Mouse (Mus musculus): ENCODE measurements around the gene 4930563M21Rik. TPM values are rescaled to one million over a fixed set of nuclear protein-coding genes. Genes with fewer than 3 reads are reported as not detected.
A peak's percentile ranks its signal among the peaks of the same experiment; 100 is the strongest.
"Not testable (repeated sequence)": the region's sequence is repeated elsewhere in the genome, so short reads cannot be mapped to it uniquely, and the experiment has no call there.

Gene 4930563M21Rik
- polyA plus RNA-seq, 2 experiments = not detected

- Histone ChIP-seq H3K27ac (no peak overlapping the region), H3K4me2 (ENCODE audit: low read depth) (no peak overlapping the region), H3K36me3 (replicated peaks; ENCODE audit: control insufficient read depth, insufficient read depth, low read depth) (no peaks in the 10 kb centered on the region), H3K9me3 (ENCODE audit: control insufficient read depth, low read length) (no peaks in the 10 kb centered on the region), H3K27me3 (ENCODE audit: control insufficient read depth, insufficient read depth, low read length) (no peaks in the 10 kb centered on the region), H3K4me1 (replicated peaks; ENCODE audit: control insufficient read depth in 2 of 2, insufficient read depth in 2 of 2, low read length in 1 of 2) (no peaks in the 10 kb centered on the region), H3K9ac (replicated peaks) (no peak overlapping the region), H3K4me3 (ENCODE audit: insufficient read depth in 1 of 2, low read depth in 2 of 2, low read length in 2 of 2) (no peak overlapping the region)
- TF ChIP-seq CTCF (IDR thresholded peaks at IDR 0.05; ENCODE audit: low read depth) (no peak), EP300 (IDR thresholded peaks at IDR 0.05; ENCODE audit: low read depth) (no peak)
- 34% methylated on average over 3 of the region's 3 CpGs for WGBS (ENCODE audit: insufficient replicate concordance)
- ATAC-seq (ENCODE audit: insufficient read depth) (no peak), DNase-seq (ENCODE audit: low read depth in 3 of 3, low spot score in 3 of 3) (no peak)
Measured at GRCm38 (mm10) chr9:56032219-56032618, 21.9 kb upstream of the 4930563M21Rik start.

- H3K27ac ChIP-seq = no peak overlapping the region
- H3K4me2 ChIP-seq (ENCODE audit: low read depth) = no peak overlapping the region
- no peak overlapping the region for H3K9ac ChIP-seq (replicated peaks)
- ATAC-seq (ENCODE audit: insufficient read depth) (no peak), DNase-seq (ENCODE audit: low read depth in 3 of 3, low spot score in 3 of 3) (no peak)
- TF ChIP-seq CTCF (IDR thresholded peaks at IDR 0.05; ENCODE audit: low read depth) = no peak
- no peak for TF ChIP-seq EP300 (IDR thresholded peaks at IDR 0.05; ENCODE audit: low read depth)
- no peaks in the 10 kb centered on the region for H3K36me3 ChIP-seq (replicated peaks; ENCODE audit: control insufficient read depth, insufficient read depth, low read depth)
- 73% methylated on average over 16 of the region's 16 CpGs for WGBS (ENCODE audit: insufficient replicate concordance)
- H3K4me3 ChIP-seq (ENCODE audit: insufficient read depth in 1 of 2, low read depth in 2 of 2, low read length in 2 of 2) = no peak overlapping the region
- H3K4me1 ChIP-seq (replicated peaks; ENCODE audit: control insufficient read depth in 2 of 2, insufficient read depth in 2 of 2, low read length in 1 of 2) = no peaks in the 10 kb centered on the region
- H3K9me3 ChIP-seq (ENCODE audit: control insufficient read depth, low read length) = no peaks in the 10 kb centered on the region
- H3K27me3 ChIP-seq (ENCODE audit: control insufficient read depth, insufficient read depth, low read length) = no peaks in the 10 kb centered on the region
Measured at GRCm38 (mm10) chr9:56027292-56027691, 16.9 kb upstream of the 4930563M21Rik start.

- 38% methylated on average over 2 of the region's 2 CpGs for WGBS (ENCODE audit: insufficient replicate concordance)
- no peak overlapping the region for H3K9ac ChIP-seq (replicated peaks)
- DNase-seq (ENCODE audit: low read depth in 3 of 3, low spot score in 3 of 3) = no peak
- no peaks in the 10 kb centered on the region for H3K4me1 ChIP-seq (replicated peaks; ENCODE audit: control insufficient read depth in 2 of 2, insufficient read depth in 2 of 2, low read length in 1 of 2)
- no peak overlapping the region for H3K27ac ChIP-seq
- ATAC-seq (ENCODE audit: insufficient read depth) = no peak
- H3K9me3 ChIP-seq (ENCODE audit: control insufficient read depth, low read length) = no peaks in the 10 kb centered on the region
- no peaks in the 10 kb centered on the region for H3K36me3 ChIP-seq (replicated peaks; ENCODE audit: control insufficient read depth, insufficient read depth, low read depth)
- no peak overlapping the region for H3K4me3 ChIP-seq (ENCODE audit: insufficient read depth in 1 of 2, low read depth in 2 of 2, low read length in 2 of 2)
- no peak overlapping the region for H3K4me2 ChIP-seq (ENCODE audit: low read depth)
- TF ChIP-seq CTCF (IDR thresholded peaks at IDR 0.05; ENCODE audit: low read depth) (no peak), EP300 (IDR thresholded peaks at IDR 0.05; ENCODE audit: low read depth) (no peak)
- H3K27me3 ChIP-seq (ENCODE audit: control insufficient read depth, insufficient read depth, low read length) = no peaks in the 10 kb centered on the region
Measured at GRCm38 (mm10) chr9:56024772-56025171, 14.4 kb upstream of the 4930563M21Rik start.

GRCm38 (mm10) chr9:56004679-56005078 lies 5.7 kb downstream of the 4930563M21Rik start:
- not testable (repeated sequence) for H3K4me3 ChIP-seq (ENCODE audit: insufficient read depth in 1 of 2, low read depth in 2 of 2, low read length in 2 of 2); H3K9me3 ChIP-seq (ENCODE audit: control insufficient read depth, low read length); H3K4me2 ChIP-seq (ENCODE audit: low read depth); H3K36me3 ChIP-seq (replicated peaks; ENCODE audit: control insufficient read depth, insufficient read depth, low read depth); H3K27ac ChIP-seq; H3K9ac ChIP-seq (replicated peaks); ATAC-seq (ENCODE audit: insufficient read depth); DNase-seq (ENCODE audit: low read depth in 3 of 3, low spot score in 3 of 3); H3K4me1 ChIP-seq (replicated peaks; ENCODE audit: control insufficient read depth in 2 of 2, insufficient read depth in 2 of 2, low read length in 1 of 2); H3K27me3 ChIP-seq (ENCODE audit: control insufficient read depth, insufficient read depth, low read length)
- no CpG with 5 or more reads among the region's 2 CpGs for WGBS (ENCODE audit: insufficient replicate concordance)

- H3K27ac ChIP-seq = no peak overlapping the region
- H3K27me3 ChIP-seq (ENCODE audit: control insufficient read depth, insufficient read depth, low read length) = no peaks in the 10 kb centered on the region
- no peaks in the 10 kb centered on the region for H3K36me3 ChIP-seq (replicated peaks; ENCODE audit: control insufficient read depth, insufficient read depth, low read depth)
- DNase-seq (ENCODE audit: low read depth in 3 of 3, low spot score in 3 of 3) (peak in 2 of 3 experiments; percentile 29 to 30), ATAC-seq (ENCODE audit: insufficient read depth) (no peak)
- H3K4me3 ChIP-seq (ENCODE audit: insufficient read depth in 1 of 2, low read depth in 2 of 2, low read length in 2 of 2) = no peak overlapping the region
- H3K4me2 ChIP-seq (ENCODE audit: low read depth) = no peak overlapping the region
- H3K9ac ChIP-seq (replicated peaks) = no peak overlapping the region
- H3K4me1 ChIP-seq (replicated peaks; ENCODE audit: control insufficient read depth in 2 of 2, insufficient read depth in 2 of 2, low read length in 1 of 2) = no peaks in the 10 kb centered on the region
- 9% methylated on average over 1 of the region's 1 CpGs for WGBS (ENCODE audit: insufficient replicate concordance)
- no peaks in the 10 kb centered on the region for H3K9me3 ChIP-seq (ENCODE audit: control insufficient read depth, low read length)
- TF ChIP-seq EP300 (IDR thresholded peaks at IDR 0.05; ENCODE audit: low read depth) = no peak
- peak; percentile 68 for TF ChIP-seq CTCF (IDR thresholded peaks at IDR 0.05; ENCODE audit: low read depth)
Measured at GRCm38 (mm10) chr9:55946819-55947218, 63.5 kb downstream of the 4930563M21Rik start.

Measured in liver, embryonic 14.5 days (tissue).